Mouse (Mus musculus) heart, adult 2 months (tissue): ENCODE measurements around the gene Ctnnb1.

Experiments used
- CTCF ChIP-seq: fragments of 200-600 bp; IDR thresholded peaks from 2 replicates; pipeline ENCODE4 v1.8.1; 2022; ENCODE audit warnings: antibody characterized with exemption, mild to moderate bottlenecking, moderate library complexity
- EP300 ChIP-seq: fragments of 200-500 bp; IDR thresholded peaks from 2 replicates; pipeline ENCODE4 v1.6.1; 2011; ENCODE audit warnings: low read depth, low read length, control low read depth; ENCODE audit not compliant: insufficient read depth
- POLR2A ChIP-seq: fragments of 200-500 bp; IDR thresholded peaks from 2 replicates; pipeline ENCODE4 v1.6.1; 2011; ENCODE audit warnings: mild to moderate bottlenecking, low read depth, low read length, control low read depth; ENCODE audit not compliant: insufficient read depth

DNA sequence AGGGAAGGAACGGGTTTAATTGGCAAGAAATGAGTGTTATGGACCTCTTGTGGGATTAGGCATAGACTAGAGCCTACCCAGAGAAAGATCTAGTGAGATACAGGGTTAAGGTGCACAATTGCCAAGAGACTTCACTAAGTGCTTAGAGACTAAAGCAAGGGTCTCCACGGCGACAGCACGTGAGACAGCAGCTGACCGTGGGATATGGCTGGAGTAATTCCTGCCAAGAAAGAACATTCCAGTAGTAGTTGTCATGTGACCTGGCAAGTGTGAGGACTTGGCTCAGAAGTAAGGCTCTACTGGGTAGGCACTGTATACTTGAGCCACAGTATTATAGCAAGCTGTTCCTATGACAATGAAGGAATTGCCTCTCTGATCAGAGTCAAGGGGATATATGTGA lies 47.1 kb downstream of the Ctnnb1 start:
- TF ChIP-seq CTCF, result no peak
- no peak for TF ChIP-seq POLR2A
- TF ChIP-seq EP300, result 0 out of 2 replicates have a peak, but pooled peaks have one; percentile 30
